Mouse (Mus musculus): Measurements from ENCODE around the gene Thumpd3. TPM values are rescaled to one million over a fixed set of nuclear protein-coding genes. Genes with fewer than 3 reads are reported as not detected.

Thumpd3 gene
- total and polyA plus RNA-seq, 3 experiments, result 74.8 to 158 (median 89.1) TPM

- peak overlapping the region; percentile 100 for H3K27ac ChIP-seq (ENCODE audit: control insufficient read depth, low read depth, low read length)
Measured at GRCm38 (mm10) chr6:113075261-113075660, 29.2 kb downstream of the Thumpd3 start.

GRCm38 (mm10) chr6:113076012-113076685, 30.1 kb downstream of the Thumpd3 start:
- H3K4me3 ChIP-seq (ENCODE audit: control insufficient read depth in 1 of 2, insufficient read depth in 1 of 2, low read depth in 2 of 2, low read length in 2 of 2), result peak overlapping the region; percentile 79 to 100
- peak; percentile 97 for DNase-seq (ENCODE audit: low read depth, low spot score)
- H3K4me1 ChIP-seq (ENCODE audit: control insufficient read depth in 1 of 2, insufficient read depth in 2 of 2, low read length in 2 of 2), result peaks cover 7 to 16% of the 10 kb centered on the region in 2 experiments
- peak overlapping the region; percentile 100 for H3K27ac ChIP-seq (ENCODE audit: control insufficient read depth, low read depth, low read length)
- peaks cover 9 to 42% of the 10 kb centered on the region in 2 experiments; a peak in 3 of 4 replicates for H3K36me3 ChIP-seq (ENCODE audit: control insufficient read depth in 1 of 2, insufficient read depth in 2 of 2, low read length in 2 of 2)
- H3K79me2 ChIP-seq (ENCODE audit: control insufficient read depth, insufficient read depth, low read length, poor library complexity), result peaks cover 78% of the 10 kb centered on the region
- no peaks in the 10 kb centered on the region for H3K9me3 ChIP-seq (replicated peaks; ENCODE audit: insufficient read depth, low read length)
- H3K27me3 ChIP-seq (ENCODE audit: control insufficient read depth in 1 of 2, insufficient read depth in 2 of 2, low read length in 2 of 2), result no peaks in the 10 kb centered on the region
- peak overlapping the region; percentile 100 for H3K9ac ChIP-seq (ENCODE audit: control insufficient read depth, low read depth, low read length, poor library complexity, severe bottlenecking)
- TF ChIP-seq USF2 (IDR thresholded peaks at IDR 0.05; ENCODE audit: borderline replicate concordance in 1 of 2, insufficient read depth in 1 of 2, low read depth in 1 of 2, low read length in 2 of 2) (no peak), ZC3H11A (IDR thresholded peaks at IDR 0.05; ENCODE audit: low read depth, low read length) (no peak), MYB (IDR thresholded peaks at IDR 0.05; ENCODE audit: low read depth, low read length) (no peak), POLR2AphosphoS2 (IDR thresholded peaks at IDR 0.05; ENCODE audit: low read length) (peak; percentile 80), RAD21 (IDR thresholded peaks at IDR 0.05; ENCODE audit: low read depth, low read length) (no peak), CTCF (IDR thresholded peaks at IDR 0.05 in 2 of 3, conservative IDR thresholded peaks at IDR 0.05 in 1 of 3; ENCODE audit: control insufficient read depth in 1 of 3, insufficient read depth in 1 of 3, low read depth in 2 of 3, low read length in 3 of 3, poor library complexity in 1 of 3, severe bottlenecking in 1 of 3) (peak in 1 of 3 experiments; percentile 14; a peak in 1 of 6 replicates), NELFE (IDR thresholded peaks at IDR 0.05; ENCODE audit: low read depth, low read length) (peak; percentile 82), SMC3 (IDR thresholded peaks at IDR 0.05; ENCODE audit: low read depth, low read length) (peak; percentile 31), GABPA (IDR thresholded peaks at IDR 0.05; ENCODE audit: low read depth, low read length) (no peak), MEF2A (IDR thresholded peaks at IDR 0.05; ENCODE audit: extremely low read depth, insufficient replicate concordance, low read depth, low read length, poor library complexity, severe bottlenecking) (no peak), UBTF (IDR thresholded peaks at IDR 0.05; ENCODE audit: borderline replicate concordance, insufficient read depth, low read depth, low read length) (0 out of 2 replicates have a peak, but pooled peaks have one; percentile 38), RCOR1 (IDR thresholded peaks at IDR 0.05; ENCODE audit: low read depth, low read length) (peak; percentile 31; the same call in 1 of the 2 replicates), MYC (IDR thresholded peaks at IDR 0.05; ENCODE audit: low read depth, low read length) (peak; percentile 91), GATA1 (IDR thresholded peaks at IDR 0.05; ENCODE audit: low read depth, low read length) (peak; percentile 81), E2F4 (IDR thresholded peaks at IDR 0.05; ENCODE audit: borderline replicate concordance, low read depth, low read length) (peak; percentile 67; the same call in 1 of the 2 replicates), JUND (IDR thresholded peaks at IDR 0.05; ENCODE audit: low read depth, low read length) (no peak), ELF1 (IDR thresholded peaks at IDR 0.05; ENCODE audit: low read depth, low read length) (peak; percentile 56; the same call in 1 of the 2 replicates), MAFK (IDR thresholded peaks at IDR 0.05; ENCODE audit: borderline replicate concordance, low read depth, low read length) (no peak), EP300 (IDR thresholded peaks at IDR 0.05; ENCODE audit: low read depth in 1 of 2, low read length in 2 of 2) (peak in 1 of 2 experiments; percentile 75; a peak in 2 of 4 replicates), POLR2A (IDR thresholded peaks at IDR 0.05; ENCODE audit: control insufficient read depth in 1 of 2, insufficient read depth in 1 of 2, low read depth in 1 of 2, low read length in 2 of 2, poor library complexity in 1 of 2) (peak in 1 of 2 experiments; percentile 88; a peak in 2 of 4 replicates), ZKSCAN1 (IDR thresholded peaks at IDR 0.05; ENCODE audit: low read depth, low read length) (no peak), MAZ (IDR thresholded peaks at IDR 0.05; ENCODE audit: low read depth, low read length) (peak; percentile 60), NRF1 (IDR thresholded peaks at IDR 0.05; ENCODE audit: insufficient read depth, low read depth, low read length, poor library complexity, severe bottlenecking) (peak; percentile 44; the same call in 1 of the 2 replicates), SIN3A (IDR thresholded peaks at IDR 0.05; ENCODE audit: low read length) (peak; percentile 93), BHLHE40 (IDR thresholded peaks at IDR 0.05; ENCODE audit: borderline replicate concordance, low read depth, low read length) (peak; percentile 33; the same call in 1 of the 2 replicates), USF1 (IDR thresholded peaks at IDR 0.05; ENCODE audit: low read depth, low read length) (peak; percentile 74), TAL1 (IDR thresholded peaks at IDR 0.05; ENCODE audit: low read length) (0 out of 2 replicates have a peak, but pooled peaks have one; percentile 21)

More at GRCm38 (mm10) chr6:113075261-113075660, 29.2 kb downstream of the Thumpd3 start:
- peak overlapping the region; percentile 79 to 100 for H3K4me3 ChIP-seq (ENCODE audit: control insufficient read depth in 1 of 2, insufficient read depth in 1 of 2, low read depth in 2 of 2, low read length in 2 of 2)
- peaks cover 77% of the 10 kb centered on the region for H3K79me2 ChIP-seq (ENCODE audit: control insufficient read depth, insufficient read depth, low read length, poor library complexity)
- DNase-seq (ENCODE audit: low read depth, low spot score), result peak; percentile 78
- H3K9ac ChIP-seq (ENCODE audit: control insufficient read depth, low read depth, low read length, poor library complexity, severe bottlenecking), result peak overlapping the region; percentile 100
- TF ChIP-seq EP300 (IDR thresholded peaks at IDR 0.05; ENCODE audit: low read depth in 1 of 2, low read length in 2 of 2) (0 out of 4 replicates have a peak, but pooled peaks have one; percentile 10 to 11), JUND (IDR thresholded peaks at IDR 0.05; ENCODE audit: low read depth, low read length) (0 out of 2 replicates have a peak, but pooled peaks have one; percentile 17), E2F4 (IDR thresholded peaks at IDR 0.05; ENCODE audit: borderline replicate concordance, low read depth, low read length) (no peak), USF1 (IDR thresholded peaks at IDR 0.05; ENCODE audit: low read depth, low read length) (no peak)
- peaks cover 7 to 8% of the 10 kb centered on the region in 2 experiments for H3K4me1 ChIP-seq (ENCODE audit: control insufficient read depth in 1 of 2, insufficient read depth in 2 of 2, low read length in 2 of 2)
- H3K27me3 ChIP-seq (ENCODE audit: control insufficient read depth in 1 of 2, insufficient read depth in 2 of 2, low read length in 2 of 2), result no peaks in the 10 kb centered on the region
- H3K9me3 ChIP-seq (replicated peaks; ENCODE audit: insufficient read depth, low read length), result no peaks in the 10 kb centered on the region
- H3K36me3 ChIP-seq (ENCODE audit: control insufficient read depth in 1 of 2, insufficient read depth in 2 of 2, low read length in 2 of 2), result peaks cover 18 to 41% of the 10 kb centered on the region in 2 experiments
